Mouse (Mus musculus): ENCODE data around the gene 2200002D01Rik. TPM values are rescaled to one million over a fixed set of nuclear protein-coding genes. Genes with fewer than 3 reads are reported as not detected.

The 2200002D01Rik gene
- polyA plus RNA-seq, 1 experiment from 2014 or later = 1.4 TPM

DNA sequence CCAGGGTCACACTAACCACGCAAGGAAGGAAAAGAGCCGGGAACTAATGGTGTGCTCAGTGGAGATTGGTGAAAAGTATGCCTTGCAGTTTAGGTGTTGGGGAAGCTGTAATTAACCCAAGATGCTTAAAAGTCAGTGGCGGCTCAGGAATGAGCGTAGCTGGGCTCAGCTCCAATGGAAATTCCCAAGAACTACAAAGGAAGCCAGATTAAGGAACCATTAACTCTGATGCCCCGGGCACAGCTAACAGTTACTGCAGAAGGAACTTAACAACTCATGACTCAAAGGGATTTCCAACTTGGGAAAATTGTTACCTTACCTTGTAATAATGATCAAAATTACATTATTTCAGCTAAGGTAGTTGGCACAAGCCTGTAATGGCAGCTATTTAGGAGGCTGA, 28.4 kb upstream of the 2200002D01Rik start:
- no peak overlapping the region for H3K4me2 ChIP-seq

DNA sequence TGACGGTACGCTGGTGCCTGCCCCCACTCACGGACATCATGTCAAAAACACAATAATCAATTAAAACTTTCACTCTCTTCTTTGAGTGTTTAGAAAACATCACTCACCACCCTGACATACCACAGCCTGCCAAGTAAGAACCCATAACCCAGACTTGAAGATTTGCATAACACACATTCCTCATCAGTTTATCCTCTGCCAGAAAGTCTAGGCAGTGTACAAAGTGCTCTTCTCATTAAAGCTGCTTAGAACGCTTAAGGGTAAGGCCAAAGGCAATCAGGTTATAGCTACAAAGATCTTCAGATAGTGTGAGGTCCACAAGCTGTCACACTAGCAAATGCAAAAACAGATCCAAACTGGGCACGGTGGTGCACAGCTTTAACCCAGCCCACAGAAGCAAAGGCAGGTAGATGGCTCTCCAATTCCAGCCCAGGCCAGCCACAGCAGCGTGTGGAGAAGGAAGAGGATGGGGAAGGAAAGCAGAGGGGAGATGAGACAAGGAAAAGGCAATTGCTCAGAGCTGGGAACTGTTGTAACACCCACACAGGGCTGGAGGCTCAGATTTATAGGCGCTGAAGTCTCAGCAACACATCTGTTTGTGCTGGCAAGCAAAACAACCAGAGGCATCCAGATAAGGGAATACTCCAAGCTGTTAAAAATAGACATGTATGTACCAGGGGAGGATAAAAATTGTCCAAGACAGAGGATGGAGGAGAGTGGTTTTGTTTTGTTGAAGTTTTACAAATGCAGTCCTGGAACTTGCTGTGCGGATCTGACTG, 23.6 kb upstream of the 2200002D01Rik start:
- H3K9ac ChIP-seq (replicated peaks) = no peak overlapping the region

More for the DNA sequence above, 28.4 kb upstream of the 2200002D01Rik start:
- ATAC-seq (ENCODE audit: low FRiP score) = no peak
- Histone ChIP-seq H3K9me3 (replicated peaks) (no peaks in the 10 kb centered on the region), H3K36me3 (no peaks in the 10 kb centered on the region), H3K27me3 (replicated peaks) (peaks cover 16% of the 10 kb centered on the region), H3K4me3 (replicated peaks) (no peak overlapping the region), H3K4me1 (peaks cover 13% of the 10 kb centered on the region), H3K27ac (replicated peaks) (no peak overlapping the region), H3K9ac (replicated peaks) (no peak overlapping the region)
- WGBS = 76% methylated on average over 5 of the region's 5 CpGs

GRCm38 (mm10) chr7:29270445-29270844, 22.2 kb upstream of the 2200002D01Rik start:
- Histone ChIP-seq H3K36me3 (no peaks in the 10 kb centered on the region), H3K4me2 (no peak overlapping the region), H3K9me3 (replicated peaks) (no peaks in the 10 kb centered on the region), H3K27ac (replicated peaks) (no peak overlapping the region), H3K4me1 (no peaks in the 10 kb centered on the region), H3K4me3 (replicated peaks) (no peak overlapping the region), H3K27me3 (replicated peaks) (no peaks in the 10 kb centered on the region), H3K9ac (replicated peaks) (no peak overlapping the region)
- WGBS = 88% methylated on average over 4 of the region's 4 CpGs
- ATAC-seq (ENCODE audit: low FRiP score) = no peak

More for the DNA sequence above, 23.6 kb upstream of the 2200002D01Rik start:
- no peaks in the 10 kb centered on the region for H3K4me1 ChIP-seq
- ATAC-seq (ENCODE audit: low FRiP score) = no peak
- no peaks in the 10 kb centered on the region for H3K36me3 ChIP-seq
- H3K27me3 ChIP-seq (replicated peaks) = no peaks in the 10 kb centered on the region
- H3K9me3 ChIP-seq (replicated peaks) = no peaks in the 10 kb centered on the region
- H3K4me3 ChIP-seq (replicated peaks) = no peak overlapping the region
- H3K4me2 ChIP-seq = no peak overlapping the region
- 84% methylated on average over 8 of the region's 8 CpGs for WGBS
- H3K27ac ChIP-seq (replicated peaks) = no peak overlapping the region

- no peaks in the 10 kb centered on the region for H3K9me3 ChIP-seq (replicated peaks)
- H3K4me3 ChIP-seq (replicated peaks) = no peak overlapping the region
- no peaks in the 10 kb centered on the region for H3K27me3 ChIP-seq (replicated peaks)
- no peak overlapping the region for H3K4me2 ChIP-seq
- no peaks in the 10 kb centered on the region for H3K4me1 ChIP-seq
- H3K27ac ChIP-seq (replicated peaks) = no peak overlapping the region
- WGBS = 57% methylated on average over 4 of the region's 4 CpGs
- H3K36me3 ChIP-seq = no peaks in the 10 kb centered on the region
- no peak for ATAC-seq (ENCODE audit: low FRiP score)
- no peak overlapping the region for H3K9ac ChIP-seq (replicated peaks)
These were observed 18.7 kb upstream of the 2200002D01Rik start for GRCm38 (mm10) chr7:29266931-29267330.

DNA sequence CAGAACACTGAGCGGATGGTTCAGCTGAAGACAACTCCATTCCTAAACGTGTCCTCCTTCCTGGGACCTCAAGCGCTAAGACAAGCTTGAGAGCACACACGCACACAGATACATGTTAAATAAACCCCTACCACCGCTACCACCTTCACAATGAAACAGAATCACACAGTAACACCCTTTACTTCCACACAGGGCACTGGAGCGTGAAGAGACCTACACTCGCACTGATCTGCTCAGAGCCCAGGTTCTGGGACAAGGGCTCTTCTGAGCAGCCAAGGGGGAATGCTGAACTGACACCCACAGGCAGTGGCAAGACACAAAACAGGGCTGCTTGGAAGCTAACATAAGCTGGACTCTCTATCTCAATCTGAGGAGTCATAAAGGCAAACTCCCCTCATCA, 17.4 kb upstream of the 2200002D01Rik start:
- H3K4me1 ChIP-seq = no peaks in the 10 kb centered on the region

GRCm38 (mm10) chr7:29263831-29264230, 15.6 kb upstream of the 2200002D01Rik start:
- Histone ChIP-seq H3K9me3 (replicated peaks) (no peaks in the 10 kb centered on the region), H3K4me2 (no peak overlapping the region), H3K36me3 (no peaks in the 10 kb centered on the region), H3K27ac (replicated peaks) (no peak overlapping the region), H3K27me3 (replicated peaks) (no peaks in the 10 kb centered on the region), H3K4me3 (replicated peaks) (no peak overlapping the region), H3K4me1 (no peaks in the 10 kb centered on the region), H3K9ac (replicated peaks) (no peak overlapping the region)
- WGBS = 93% methylated on average over 3 of the region's 3 CpGs
- ATAC-seq (ENCODE audit: low FRiP score) = no peak

More for the DNA sequence above, 17.4 kb upstream of the 2200002D01Rik start:
- no peak overlapping the region for H3K4me2 ChIP-seq
- no peaks in the 10 kb centered on the region for H3K36me3 ChIP-seq
- H3K4me3 ChIP-seq (replicated peaks) = no peak overlapping the region
- ATAC-seq (ENCODE audit: low FRiP score) = no peak
- H3K27me3 ChIP-seq (replicated peaks) = no peaks in the 10 kb centered on the region
- no peaks in the 10 kb centered on the region for H3K9me3 ChIP-seq (replicated peaks)
- WGBS = 86% methylated on average over 7 of the region's 7 CpGs
- H3K27ac ChIP-seq (replicated peaks) = no peak overlapping the region
- no peak overlapping the region for H3K9ac ChIP-seq (replicated peaks)

DNA sequence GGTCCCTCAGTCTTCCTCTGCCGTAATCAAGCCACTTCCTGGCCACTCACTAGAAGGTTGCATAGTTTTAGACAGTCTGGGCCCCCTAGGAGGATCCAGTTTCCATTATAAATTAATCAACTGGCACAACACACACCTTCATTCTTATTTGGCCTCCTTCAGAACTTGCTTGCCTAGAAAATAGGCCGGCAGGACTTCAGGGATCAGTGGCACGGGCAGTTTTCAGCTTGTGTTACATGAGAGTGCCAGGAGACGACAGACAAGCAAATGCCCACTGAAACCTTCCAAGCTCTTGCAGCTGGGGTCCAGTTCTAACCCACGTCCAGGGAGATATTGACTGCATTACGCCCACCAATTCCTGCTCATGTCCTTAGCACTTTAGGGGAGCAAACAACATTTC, 13.9 kb upstream of the 2200002D01Rik start:
- Histone ChIP-seq H3K4me2 (no peak overlapping the region), H3K9me3 (replicated peaks) (no peaks in the 10 kb centered on the region), H3K4me3 (replicated peaks) (no peak overlapping the region), H3K27ac (replicated peaks) (no peak overlapping the region), H3K4me1 (no peaks in the 10 kb centered on the region), H3K27me3 (replicated peaks) (no peaks in the 10 kb centered on the region), H3K36me3 (peaks cover 8% of the 10 kb centered on the region; the same call in 1 of the 2 replicates), H3K9ac (replicated peaks) (no peak overlapping the region)
- 84% methylated on average over 6 of the region's 6 CpGs for WGBS
- ATAC-seq (ENCODE audit: low FRiP score) = no peak

- H3K4me3 ChIP-seq (replicated peaks) = no peak overlapping the region
- 72% methylated on average over 10 of the region's 10 CpGs for WGBS
- ATAC-seq (ENCODE audit: low FRiP score) = no peak
- H3K4me1 ChIP-seq = no peaks in the 10 kb centered on the region
- H3K36me3 ChIP-seq = peaks cover 8% of the 10 kb centered on the region; the same call in 1 of the 2 replicates
- H3K27ac ChIP-seq (replicated peaks) = no peak overlapping the region
- H3K27me3 ChIP-seq (replicated peaks) = no peaks in the 10 kb centered on the region
- no peaks in the 10 kb centered on the region for H3K9me3 ChIP-seq (replicated peaks)
- no peak overlapping the region for H3K4me2 ChIP-seq
- H3K9ac ChIP-seq (replicated peaks) = no peak overlapping the region
These were observed 11.8 kb upstream of the 2200002D01Rik start for GRCm38 (mm10) chr7:29259781-29260730.

DNA sequence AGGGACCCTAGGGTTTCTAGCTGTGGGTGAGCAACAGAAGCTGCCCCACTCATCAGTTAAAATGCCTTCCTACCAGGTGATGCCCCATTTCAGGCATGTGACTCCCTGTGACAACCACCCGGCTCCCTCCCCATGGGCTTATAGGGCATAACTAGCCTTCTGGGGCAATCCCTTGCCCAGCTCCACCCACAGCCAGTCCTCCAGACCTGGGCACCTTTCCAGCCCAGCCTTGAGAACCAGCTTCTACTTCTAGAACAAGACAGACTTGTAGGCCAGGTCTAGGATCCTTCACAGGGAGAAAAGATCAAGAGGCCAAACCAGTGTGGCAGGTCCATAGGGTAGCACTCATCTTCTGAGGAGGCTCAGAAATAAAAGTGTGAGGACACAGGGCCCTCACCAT, 9.1 kb upstream of the 2200002D01Rik start:
- Histone ChIP-seq H3K4me2 (no peak overlapping the region), H3K9me3 (replicated peaks) (no peaks in the 10 kb centered on the region), H3K4me3 (replicated peaks) (no peak overlapping the region), H3K36me3 (peaks cover 8% of the 10 kb centered on the region; the same call in 1 of the 2 replicates), H3K9ac (replicated peaks) (no peak overlapping the region), H3K27ac (replicated peaks) (no peak overlapping the region), H3K4me1 (no peaks in the 10 kb centered on the region), H3K27me3 (replicated peaks) (no peaks in the 10 kb centered on the region)
- WGBS = 96% methylated on average over 1 of the region's 1 CpGs
- ATAC-seq (ENCODE audit: low FRiP score) = no peak

GRCm38 (mm10) chr7:29255875-29256274, 7.6 kb upstream of the 2200002D01Rik start:
- H3K4me2 ChIP-seq = no peak overlapping the region
- ATAC-seq (ENCODE audit: low FRiP score) = no peak
- no peaks in the 10 kb centered on the region for H3K4me1 ChIP-seq
- H3K4me3 ChIP-seq (replicated peaks) = no peak overlapping the region
- no peaks in the 10 kb centered on the region for H3K27me3 ChIP-seq (replicated peaks)
- 88% methylated on average over 4 of the region's 4 CpGs for WGBS
- no peak overlapping the region for H3K27ac ChIP-seq (replicated peaks)
- H3K9ac ChIP-seq (replicated peaks) = no peak overlapping the region
- peaks cover 8% of the 10 kb centered on the region; the same call in 1 of the 2 replicates for H3K36me3 ChIP-seq
- no peaks in the 10 kb centered on the region for H3K9me3 ChIP-seq (replicated peaks)

- ATAC-seq (ENCODE audit: low FRiP score) = no peak
- H3K4me2 ChIP-seq = no peak overlapping the region
- 62% methylated on average over 5 of the region's 5 CpGs for WGBS
These were observed 5.6 kb upstream of the 2200002D01Rik start for GRCm38 (mm10) chr7:29253842-29254241.

More at GRCm38 (mm10) chr7:29253842-29254241, 5.6 kb upstream of the 2200002D01Rik start:
- no peak overlapping the region for H3K4me3 ChIP-seq (replicated peaks)
- no peak overlapping the region for H3K27ac ChIP-seq (replicated peaks)
- H3K27me3 ChIP-seq (replicated peaks) = peaks cover 6% of the 10 kb centered on the region
- no peaks in the 10 kb centered on the region for H3K4me1 ChIP-seq
- H3K9me3 ChIP-seq (replicated peaks) = no peaks in the 10 kb centered on the region
- H3K9ac ChIP-seq (replicated peaks) = no peak overlapping the region
- peaks cover 8% of the 10 kb centered on the region; the same call in 1 of the 2 replicates for H3K36me3 ChIP-seq

Measured in neural tube, embryonic 15.5 days (tissue).